Mouse (Mus musculus): ENCODE measurements around the gene Myo6. TPM values are rescaled to one million over a fixed set of nuclear protein-coding genes. Genes with fewer than 3 reads are reported as not detected.

The Myo6 gene
- polyA plus RNA-seq, 1 experiment: 15.5 TPM

DNA sequence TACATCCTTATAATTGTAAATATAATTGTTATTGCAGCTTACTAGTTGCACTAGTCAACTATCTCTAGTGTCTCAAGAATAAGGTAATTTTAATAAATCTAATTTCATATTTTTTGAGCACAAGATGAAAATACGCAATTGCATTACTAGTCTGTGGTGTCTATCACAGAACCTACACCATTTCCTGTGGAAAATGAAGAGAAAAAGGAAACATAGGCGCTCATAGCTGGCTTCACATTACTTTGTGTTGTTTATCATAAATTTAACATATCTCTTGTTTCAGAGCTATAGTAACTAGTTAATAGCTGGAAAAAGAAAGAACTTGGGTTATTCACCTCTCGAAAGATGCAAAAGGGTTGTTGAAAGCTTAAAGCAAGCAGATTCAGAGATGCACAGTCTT lies 117.6 kb downstream of the Myo6 start:
- H3K27ac ChIP-seq (ENCODE audit: insufficient read depth, low read length): no peak overlapping the region
- H3K4me3 ChIP-seq (ENCODE audit: insufficient read depth, low read length): no peak overlapping the region
- TF ChIP-seq CTCF (IDR thresholded peaks at IDR 0.05; ENCODE audit: borderline replicate concordance, insufficient read depth, low read length) (no peak), POLR2A (IDR thresholded peaks at IDR 0.05; ENCODE audit: low read depth, low read length) (no peak)
- H3K4me1 ChIP-seq (ENCODE audit: control insufficient read depth, insufficient read depth, low read length): no peaks in the 10 kb centered on the region

GRCm38 (mm10) chr9:80284539-80285174 lies 119.8 kb downstream of the Myo6 start:
- no peak overlapping the region for H3K27ac ChIP-seq (ENCODE audit: insufficient read depth, low read length)
- H3K4me1 ChIP-seq (ENCODE audit: control insufficient read depth, insufficient read depth, low read length): no peaks in the 10 kb centered on the region
- no peak overlapping the region for H3K4me3 ChIP-seq (ENCODE audit: insufficient read depth, low read length)
- TF ChIP-seq CTCF (IDR thresholded peaks at IDR 0.05; ENCODE audit: borderline replicate concordance, insufficient read depth, low read length) (no peak), POLR2A (IDR thresholded peaks at IDR 0.05; ENCODE audit: low read depth, low read length) (no peak)

DNA sequence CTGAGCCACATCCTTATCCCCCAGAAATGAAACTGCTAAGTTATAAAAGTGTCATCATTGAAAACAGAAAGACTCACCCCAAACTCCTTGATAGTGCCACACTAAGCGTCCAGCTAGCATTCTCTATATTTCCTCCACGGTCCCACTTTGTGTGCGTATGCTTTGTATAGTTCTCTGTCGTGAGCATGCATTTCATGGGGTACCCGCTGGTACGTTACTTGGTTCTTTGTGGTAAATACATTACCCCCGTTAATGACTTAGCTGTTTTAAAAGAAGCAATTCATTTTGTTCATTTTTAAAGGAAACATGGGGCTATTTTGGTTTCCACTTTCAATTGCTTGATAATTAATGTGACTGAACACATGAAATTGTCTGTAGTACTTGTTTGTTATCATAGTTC lies 122.0 kb downstream of the Myo6 start:
- Histone ChIP-seq H3K4me1 (ENCODE audit: control insufficient read depth, insufficient read depth, low read length) (no peaks in the 10 kb centered on the region), H3K27ac (ENCODE audit: insufficient read depth, low read length) (no peak overlapping the region), H3K4me3 (ENCODE audit: insufficient read depth, low read length) (no peak overlapping the region)
- TF ChIP-seq CTCF (IDR thresholded peaks at IDR 0.05; ENCODE audit: borderline replicate concordance, insufficient read depth, low read length) (no peak), POLR2A (IDR thresholded peaks at IDR 0.05; ENCODE audit: low read depth, low read length) (no peak)

DNA sequence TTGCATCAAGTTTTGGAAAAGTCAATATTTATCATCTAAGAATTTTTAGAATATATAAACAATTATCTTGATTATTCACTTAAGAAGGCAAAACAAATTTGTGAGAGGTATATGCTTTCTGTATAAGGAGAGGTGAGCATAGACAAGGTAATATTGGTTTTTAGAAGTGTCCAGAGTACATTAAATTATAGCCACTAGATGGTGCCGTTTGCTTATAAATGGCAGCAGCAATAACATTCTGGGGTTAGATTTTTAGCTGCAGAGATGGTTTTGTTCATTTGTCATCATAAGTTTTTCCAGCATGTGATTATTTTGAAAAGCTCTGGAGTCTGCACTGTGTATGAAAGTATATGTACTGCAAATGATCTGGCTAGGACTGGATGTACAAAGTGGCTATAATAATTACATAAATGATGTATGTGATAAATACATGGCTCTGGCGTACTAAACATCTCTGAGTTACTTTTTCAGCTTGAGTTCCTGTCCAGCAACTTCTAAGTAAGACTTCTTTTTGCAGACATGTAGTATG lies 128.3 kb downstream of the Myo6 start:
- no peaks in the 10 kb centered on the region for H3K4me1 ChIP-seq (ENCODE audit: control insufficient read depth, insufficient read depth, low read length)
- no peak for TF ChIP-seq POLR2A (IDR thresholded peaks at IDR 0.05; ENCODE audit: low read depth, low read length)
- TF ChIP-seq CTCF (IDR thresholded peaks at IDR 0.05; ENCODE audit: borderline replicate concordance, insufficient read depth, low read length): no peak
- H3K4me3 ChIP-seq (ENCODE audit: insufficient read depth, low read length): no peak overlapping the region
- no peak overlapping the region for H3K27ac ChIP-seq (ENCODE audit: insufficient read depth, low read length)

DNA sequence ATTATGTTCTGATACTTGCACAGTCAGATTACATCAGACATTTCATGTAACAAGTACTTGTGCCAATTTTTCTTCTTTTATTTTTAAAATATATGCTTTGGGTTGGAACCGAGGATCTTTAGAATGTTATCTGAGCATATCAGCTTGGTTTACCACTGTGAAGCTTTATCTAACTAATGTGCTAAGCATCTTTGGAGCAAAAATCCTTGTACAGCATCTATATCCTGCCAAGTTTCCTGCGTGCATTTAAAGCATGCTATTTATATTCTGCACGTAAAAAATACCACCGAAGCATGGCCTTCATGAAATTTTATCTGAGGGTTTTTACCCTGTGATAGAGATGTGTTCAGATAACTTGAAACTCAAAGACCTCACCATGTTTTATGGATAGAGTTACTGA lies 131.3 kb downstream of the Myo6 start:
- no peak overlapping the region for H3K27ac ChIP-seq (ENCODE audit: insufficient read depth, low read length)
- TF ChIP-seq POLR2A (IDR thresholded peaks at IDR 0.05; ENCODE audit: low read depth, low read length) (no peak), CTCF (IDR thresholded peaks at IDR 0.05; ENCODE audit: borderline replicate concordance, insufficient read depth, low read length) (no peak)
- H3K4me1 ChIP-seq (ENCODE audit: control insufficient read depth, insufficient read depth, low read length): no peaks in the 10 kb centered on the region
- no peak overlapping the region for H3K4me3 ChIP-seq (ENCODE audit: insufficient read depth, low read length)

GRCm38 (mm10) chr9:80299031-80299430 lies 134.2 kb downstream of the Myo6 start:
- no peak for TF ChIP-seq CTCF (IDR thresholded peaks at IDR 0.05; ENCODE audit: borderline replicate concordance, insufficient read depth, low read length)
- TF ChIP-seq POLR2A (IDR thresholded peaks at IDR 0.05; ENCODE audit: low read depth, low read length): no peak
- Histone ChIP-seq H3K4me1 (ENCODE audit: control insufficient read depth, insufficient read depth, low read length) (no peaks in the 10 kb centered on the region), H3K27ac (ENCODE audit: insufficient read depth, low read length) (no peak overlapping the region), H3K4me3 (ENCODE audit: insufficient read depth, low read length) (no peak overlapping the region)

DNA sequence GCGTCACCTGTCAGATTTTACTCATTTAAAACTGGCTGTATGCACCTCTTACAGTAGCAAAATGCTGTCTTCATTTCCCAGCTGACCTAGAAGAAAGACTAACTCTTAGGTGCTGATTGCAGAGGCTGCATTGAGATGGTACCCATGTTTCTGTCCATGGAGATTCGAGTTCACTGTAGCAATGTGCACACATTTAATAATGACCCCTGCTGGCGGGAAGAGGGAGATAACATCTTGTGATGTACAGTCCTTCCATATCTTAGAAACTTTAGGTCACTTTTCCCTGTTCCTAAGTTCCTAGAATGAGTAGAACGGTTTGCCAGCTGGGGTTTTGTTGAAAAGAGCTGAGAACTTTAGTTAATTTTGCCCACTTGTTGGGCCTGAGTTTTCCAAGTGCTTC lies 138.7 kb downstream of the Myo6 start:
- TF ChIP-seq CTCF (IDR thresholded peaks at IDR 0.05; ENCODE audit: borderline replicate concordance, insufficient read depth, low read length) (no peak), POLR2A (IDR thresholded peaks at IDR 0.05; ENCODE audit: low read depth, low read length) (no peak)
- Histone ChIP-seq H3K4me1 (ENCODE audit: control insufficient read depth, insufficient read depth, low read length) (no peaks in the 10 kb centered on the region), H3K4me3 (ENCODE audit: insufficient read depth, low read length) (no peak overlapping the region)

DNA sequence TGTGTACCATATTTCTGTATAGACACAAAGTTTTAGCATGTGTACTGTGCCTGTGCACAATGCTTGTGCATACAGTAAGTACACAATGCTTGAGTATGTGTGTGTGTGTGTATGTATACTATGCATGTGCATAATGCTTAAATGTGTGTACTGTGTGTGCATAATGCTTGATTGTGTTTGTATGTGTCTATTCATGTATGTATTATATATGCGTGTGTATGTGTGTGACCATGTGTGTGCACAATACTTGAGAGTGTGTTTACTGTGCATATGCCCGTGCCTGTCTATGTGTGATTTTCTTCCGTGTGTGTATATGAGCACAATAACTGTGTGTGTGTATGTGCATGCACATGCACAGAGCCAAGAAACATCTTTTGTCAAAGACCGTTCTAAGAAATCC lies 141.6 kb downstream of the Myo6 start:
- no peak for TF ChIP-seq CTCF (IDR thresholded peaks at IDR 0.05; ENCODE audit: borderline replicate concordance, insufficient read depth, low read length)
- TF ChIP-seq POLR2A (IDR thresholded peaks at IDR 0.05; ENCODE audit: low read depth, low read length): no peak
- Histone ChIP-seq H3K27ac (ENCODE audit: insufficient read depth, low read length) (no peak overlapping the region), H3K4me3 (ENCODE audit: insufficient read depth, low read length) (no peak overlapping the region), H3K4me1 (ENCODE audit: control insufficient read depth, insufficient read depth, low read length) (no peaks in the 10 kb centered on the region)

More for the DNA sequence above, 138.7 kb downstream of the Myo6 start:
- H3K27ac ChIP-seq (ENCODE audit: insufficient read depth, low read length): no peak overlapping the region

- no peak overlapping the region for H3K4me3 ChIP-seq (ENCODE audit: insufficient read depth, low read length)
- no peak overlapping the region for H3K27ac ChIP-seq (ENCODE audit: insufficient read depth, low read length)
- TF ChIP-seq CTCF (IDR thresholded peaks at IDR 0.05; ENCODE audit: borderline replicate concordance, insufficient read depth, low read length) (no peak), POLR2A (IDR thresholded peaks at IDR 0.05; ENCODE audit: low read depth, low read length) (no peak)
- no peaks in the 10 kb centered on the region for H3K4me1 ChIP-seq (ENCODE audit: control insufficient read depth, insufficient read depth, low read length)
These were observed 142.0 kb downstream of the Myo6 start for GRCm38 (mm10) chr9:80306853-80307252.

DNA sequence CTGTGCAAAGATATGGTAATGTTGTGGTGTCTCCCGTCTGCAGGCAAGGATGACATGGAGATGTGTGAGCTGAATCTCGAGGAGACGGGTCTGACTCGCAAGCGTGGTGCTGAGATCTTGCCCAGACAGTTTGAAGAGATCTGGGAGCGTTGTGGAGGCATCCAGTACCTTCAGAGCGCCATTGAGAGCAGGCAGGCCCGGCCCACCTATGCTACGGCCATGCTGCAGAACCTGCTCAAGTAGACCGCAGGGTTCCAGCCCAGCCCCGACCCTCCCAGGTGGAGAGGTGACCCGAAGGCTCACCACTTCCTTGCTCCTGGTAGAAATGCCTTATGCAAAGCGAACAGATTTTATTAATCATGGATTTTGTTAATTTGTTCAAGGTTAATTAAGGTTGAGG lies 142.8 kb downstream of the Myo6 start:
- Histone ChIP-seq H3K4me1 (ENCODE audit: control insufficient read depth, insufficient read depth, low read length) (no peaks in the 10 kb centered on the region), H3K4me3 (ENCODE audit: insufficient read depth, low read length) (no peak overlapping the region), H3K27ac (ENCODE audit: insufficient read depth, low read length) (no peak overlapping the region)
- no peak for TF ChIP-seq CTCF (IDR thresholded peaks at IDR 0.05; ENCODE audit: borderline replicate concordance, insufficient read depth, low read length)
- TF ChIP-seq POLR2A (IDR thresholded peaks at IDR 0.05; ENCODE audit: low read depth, low read length): no peak

Measured in embryonic fibroblast, embryonic 13.5 days (primary cell).